Mouse (Mus musculus) C2C12 (cell line): ENCODE data around the gene Trnau1ap.

ENCODE experiments used
- CEBPB ChIP-seq: IDR thresholded peaks from one replicate; pipeline ENCODE4 v1.6.1; 2011; ENCODE audit warnings: low read depth, mild to moderate bottlenecking, control low read depth, moderate library complexity
- CTCF ChIP-seq: IDR thresholded peaks from one replicate; pipeline ENCODE4 v1.5.1; 2011; ENCODE audit not compliant: control insufficient read depth, insufficient read depth, insufficient read length
- FOSL1 ChIP-seq: IDR thresholded peaks from one replicate; pipeline ENCODE4 v1.8.0; 2011; ENCODE audit warnings: mild to moderate bottlenecking, low read length; ENCODE audit not compliant: poor library complexity, insufficient read depth, severe bottlenecking
- MAX ChIP-seq: IDR thresholded peaks from one replicate; pipeline ENCODE4 v1.6.1; 2011; ENCODE audit warnings: mild to moderate bottlenecking, control low read depth
- MYOD1 ChIP-seq: IDR thresholded peaks from one replicate; pipeline ENCODE4 v1.6.1; 2011; ENCODE audit warnings: low read depth; ENCODE audit not compliant: control insufficient read depth, insufficient read length
- MYOG ChIP-seq: IDR thresholded peaks from one replicate; pipeline ENCODE4 v1.6.1; 2011; ENCODE audit not compliant: control insufficient read depth, insufficient read length; ENCODE audit errors: extremely low read depth
- USF1 ChIP-seq: IDR thresholded peaks from one replicate; pipeline ENCODE4 v1.6.1; 2011; ENCODE audit warnings: low read depth, mild to moderate bottlenecking, control low read depth, moderate library complexity

DNA sequence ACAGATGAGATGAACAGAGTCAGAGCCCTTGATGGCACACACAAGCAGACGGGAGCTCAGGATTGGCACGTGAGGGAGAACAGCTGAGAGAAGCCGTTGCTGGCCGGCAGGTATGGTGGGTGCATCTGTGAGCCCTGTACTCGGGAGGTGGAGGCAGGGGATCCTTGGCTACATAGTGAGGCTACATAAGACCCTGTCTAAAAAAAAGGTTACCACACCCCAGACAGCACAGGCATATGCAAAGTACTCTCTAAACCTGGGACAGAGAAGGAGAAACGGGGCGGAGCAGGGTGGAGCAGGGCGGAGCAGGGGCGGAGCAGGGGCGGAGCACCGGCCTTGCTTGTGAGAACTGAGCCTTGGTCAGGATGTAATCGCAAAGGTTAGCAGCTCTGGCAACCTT is 26.8 kb upstream of the Trnau1ap start:
- TF ChIP-seq CTCF (no peak), MAX (no peak), MYOG (no peak), CEBPB (no peak), FOSL1 (no peak), MYOD1 (no peak), USF1 (no peak)
